Mouse (Mus musculus) liver, adult 2 months (tissue): ENCODE data around the gene Pbxip1.

Source experiments
- CTCF ChIP-seq: fragments of 200-500 bp; IDR thresholded peaks from 2 replicates; pipeline ENCODE4 v1.5.1; 2011; ENCODE audit warnings: low read depth, low read length, control low read depth
- POLR2A ChIP-seq: fragments of 200-500 bp; IDR thresholded peaks from 2 replicates; pipeline ENCODE4 v1.6.1; 2011; ENCODE audit warnings: low read length, control low read depth; ENCODE audit not compliant: insufficient read depth; ENCODE audit errors: extremely low read depth

GRCm38 (mm10) chr3:89418861-89419250 lies 17.6 kb upstream of the Pbxip1 start:
- TF ChIP-seq CTCF = no peak
- TF ChIP-seq POLR2A = peak; percentile 60; the same call in 1 of the 2 replicates
